Mouse (Mus musculus): ENCODE measurements around the gene Hdac4. TPM values are rescaled to one million over a fixed set of nuclear protein-coding genes. Genes with fewer than 3 reads are reported as not detected.

The Hdac4 gene
- polyA plus RNA-seq, 1 experiment from 2014 or later, result 22.0 TPM

GRCm38 (mm10) chr1:92075312-92075711 lies 120.2 kb downstream of the Hdac4 start:
- no peak for ATAC-seq (ENCODE audit: low FRiP score, low TSS enrichment)
- Histone ChIP-seq H3K9ac (ENCODE audit: low read depth, low read length) (no peak overlapping the region), H3K36me3 (ENCODE audit: control insufficient read depth, insufficient read depth, low read length) (no peaks in the 10 kb centered on the region), H3K4me2 (replicated peaks; ENCODE audit: low read depth, low read length) (no peak overlapping the region), H3K4me3 (ENCODE audit: low read length) (no peak overlapping the region), H3K9me3 (ENCODE audit: control insufficient read depth, low read length) (no peaks in the 10 kb centered on the region), H3K27me3 (ENCODE audit: control insufficient read depth, insufficient read depth, low read length) (no peaks in the 10 kb centered on the region), H3K4me1 (ENCODE audit: control insufficient read depth, insufficient read depth, low read length) (0 out of 2 replicates have a peak, but pooled peaks cover 3% of the 10 kb centered on the region), H3K27ac (ENCODE audit: low read depth, low read length) (no peak overlapping the region)
- WGBS, result 60% methylated on average over 6 of the region's 6 CpGs

- Histone ChIP-seq H3K4me2 (replicated peaks; ENCODE audit: low read depth, low read length) (no peak overlapping the region), H3K9ac (ENCODE audit: low read depth, low read length) (no peak overlapping the region), H3K27me3 (ENCODE audit: control insufficient read depth, insufficient read depth, low read length) (no peaks in the 10 kb centered on the region), H3K36me3 (ENCODE audit: control insufficient read depth, insufficient read depth, low read length) (no peaks in the 10 kb centered on the region), H3K4me3 (ENCODE audit: low read length) (no peak overlapping the region), H3K27ac (ENCODE audit: low read depth, low read length) (no peak overlapping the region), H3K9me3 (ENCODE audit: control insufficient read depth, low read length) (no peaks in the 10 kb centered on the region), H3K4me1 (ENCODE audit: control insufficient read depth, insufficient read depth, low read length) (0 out of 2 replicates have a peak, but pooled peaks cover 3% of the 10 kb centered on the region)
- WGBS, result 91% methylated on average over 3 of the region's 3 CpGs
- ATAC-seq (ENCODE audit: low FRiP score, low TSS enrichment), result no peak
Measured at GRCm38 (mm10) chr1:92074655-92075054, 120.8 kb downstream of the Hdac4 start.

- 50% methylated on average over 2 of the region's 2 CpGs for WGBS
Measured at GRCm38 (mm10) chr1:92069932-92070677, 125.4 kb downstream of the Hdac4 start.

GRCm38 (mm10) chr1:92069464-92069863 lies 126.0 kb downstream of the Hdac4 start:
- no peak overlapping the region for H3K4me3 ChIP-seq (ENCODE audit: low read length)
- no peaks in the 10 kb centered on the region for H3K36me3 ChIP-seq (ENCODE audit: control insufficient read depth, insufficient read depth, low read length)
- no peaks in the 10 kb centered on the region for H3K27me3 ChIP-seq (ENCODE audit: control insufficient read depth, insufficient read depth, low read length)
- 96% methylated on average over 7 of the region's 7 CpGs for WGBS
- H3K27ac ChIP-seq (ENCODE audit: low read depth, low read length), result no peak overlapping the region
- H3K4me1 ChIP-seq (ENCODE audit: control insufficient read depth, insufficient read depth, low read length), result no peaks in the 10 kb centered on the region
- H3K9ac ChIP-seq (ENCODE audit: low read depth, low read length), result no peak overlapping the region
- H3K4me2 ChIP-seq (replicated peaks; ENCODE audit: low read depth, low read length), result no peak overlapping the region
- H3K9me3 ChIP-seq (ENCODE audit: control insufficient read depth, low read length), result no peaks in the 10 kb centered on the region
- ATAC-seq (ENCODE audit: low FRiP score, low TSS enrichment), result no peak

More at GRCm38 (mm10) chr1:92069932-92070677, 125.4 kb downstream of the Hdac4 start:
- H3K4me1 ChIP-seq (ENCODE audit: control insufficient read depth, insufficient read depth, low read length), result no peaks in the 10 kb centered on the region
- H3K9me3 ChIP-seq (ENCODE audit: control insufficient read depth, low read length), result no peaks in the 10 kb centered on the region
- ATAC-seq (ENCODE audit: low FRiP score, low TSS enrichment), result no peak
- no peak overlapping the region for H3K4me2 ChIP-seq (replicated peaks; ENCODE audit: low read depth, low read length)
- H3K4me3 ChIP-seq (ENCODE audit: low read length), result no peak overlapping the region
- H3K27ac ChIP-seq (ENCODE audit: low read depth, low read length), result no peak overlapping the region
- no peaks in the 10 kb centered on the region for H3K27me3 ChIP-seq (ENCODE audit: control insufficient read depth, insufficient read depth, low read length)
- H3K9ac ChIP-seq (ENCODE audit: low read depth, low read length), result no peak overlapping the region
- H3K36me3 ChIP-seq (ENCODE audit: control insufficient read depth, insufficient read depth, low read length), result no peaks in the 10 kb centered on the region

GRCm38 (mm10) chr1:92064307-92064706 lies 131.2 kb downstream of the Hdac4 start:
- 88% methylated on average over 5 of the region's 5 CpGs for whole genome bisulfite sequencing

GRCm38 (mm10) chr1:92063271-92063670 lies 132.2 kb downstream of the Hdac4 start:
- Histone ChIP-seq H3K4me1 (ENCODE audit: control insufficient read depth, insufficient read depth, low read length) (no peaks in the 10 kb centered on the region; the same call in 1 of the 2 replicates), H3K9ac (ENCODE audit: low read depth, low read length) (no peak overlapping the region), H3K27ac (ENCODE audit: low read depth, low read length) (no peak overlapping the region), H3K4me3 (ENCODE audit: low read length) (no peak overlapping the region), H3K36me3 (ENCODE audit: control insufficient read depth, insufficient read depth, low read length) (no peaks in the 10 kb centered on the region), H3K27me3 (ENCODE audit: control insufficient read depth, insufficient read depth, low read length) (no peaks in the 10 kb centered on the region), H3K4me2 (replicated peaks; ENCODE audit: low read depth, low read length) (no peak overlapping the region), H3K9me3 (ENCODE audit: control insufficient read depth, low read length) (no peaks in the 10 kb centered on the region)
- ATAC-seq (ENCODE audit: low FRiP score, low TSS enrichment), result no peak
- WGBS, result 92% methylated on average over 3 of the region's 3 CpGs

More at GRCm38 (mm10) chr1:92064307-92064706, 131.2 kb downstream of the Hdac4 start:
- Histone ChIP-seq H3K36me3 (ENCODE audit: control insufficient read depth, insufficient read depth, low read length) (no peaks in the 10 kb centered on the region), H3K4me1 (ENCODE audit: control insufficient read depth, insufficient read depth, low read length) (no peaks in the 10 kb centered on the region; the same call in 1 of the 2 replicates), H3K27ac (ENCODE audit: low read depth, low read length) (no peak overlapping the region), H3K4me3 (ENCODE audit: low read length) (no peak overlapping the region), H3K9ac (ENCODE audit: low read depth, low read length) (no peak overlapping the region), H3K9me3 (ENCODE audit: control insufficient read depth, low read length) (no peaks in the 10 kb centered on the region), H3K27me3 (ENCODE audit: control insufficient read depth, insufficient read depth, low read length) (no peaks in the 10 kb centered on the region), H3K4me2 (replicated peaks; ENCODE audit: low read depth, low read length) (no peak overlapping the region)
- ATAC-seq (ENCODE audit: low FRiP score, low TSS enrichment), result no peak

- Histone ChIP-seq H3K4me1 (ENCODE audit: control insufficient read depth, insufficient read depth, low read length) (no peaks in the 10 kb centered on the region; the same call in 1 of the 2 replicates), H3K9me3 (ENCODE audit: control insufficient read depth, low read length) (no peaks in the 10 kb centered on the region), H3K4me2 (replicated peaks; ENCODE audit: low read depth, low read length) (no peak overlapping the region), H3K27me3 (ENCODE audit: control insufficient read depth, insufficient read depth, low read length) (no peaks in the 10 kb centered on the region), H3K27ac (ENCODE audit: low read depth, low read length) (no peak overlapping the region), H3K9ac (ENCODE audit: low read depth, low read length) (no peak overlapping the region), H3K36me3 (ENCODE audit: control insufficient read depth, insufficient read depth, low read length) (no peaks in the 10 kb centered on the region), H3K4me3 (ENCODE audit: low read length) (no peak overlapping the region)
- 35% methylated on average over 8 of the region's 8 CpGs for WGBS
- peak; percentile 84 for ATAC-seq (ENCODE audit: low FRiP score, low TSS enrichment)
Measured at GRCm38 (mm10) chr1:92061198-92062073, 134.1 kb downstream of the Hdac4 start.

GRCm38 (mm10) chr1:92060532-92061064 lies 134.9 kb downstream of the Hdac4 start:
- Histone ChIP-seq H3K27ac (ENCODE audit: low read depth, low read length) (no peak overlapping the region), H3K9ac (ENCODE audit: low read depth, low read length) (no peak overlapping the region), H3K36me3 (ENCODE audit: control insufficient read depth, insufficient read depth, low read length) (no peaks in the 10 kb centered on the region), H3K27me3 (ENCODE audit: control insufficient read depth, insufficient read depth, low read length) (no peaks in the 10 kb centered on the region), H3K4me3 (ENCODE audit: low read length) (no peak overlapping the region), H3K4me2 (replicated peaks; ENCODE audit: low read depth, low read length) (no peak overlapping the region), H3K9me3 (ENCODE audit: control insufficient read depth, low read length) (no peaks in the 10 kb centered on the region), H3K4me1 (ENCODE audit: control insufficient read depth, insufficient read depth, low read length) (no peaks in the 10 kb centered on the region; the same call in 1 of the 2 replicates)
- ATAC-seq (ENCODE audit: low FRiP score, low TSS enrichment), result no peak
- 80% methylated on average over 4 of the region's 4 CpGs for WGBS
